Mouse (Mus musculus): Measurements from ENCODE around the gene Gipc3.

- TF ChIP-seq CTCF (IDR thresholded peaks at IDR 0.05; ENCODE audit: control insufficient read depth, insufficient read depth, insufficient read length) (peak; percentile 57), USF1 (IDR thresholded peaks at IDR 0.05; ENCODE audit: low read depth) (no peak), CEBPB (IDR thresholded peaks at IDR 0.05; ENCODE audit: low read depth) (no peak), MAX (IDR thresholded peaks at IDR 0.05) (no peak), MYOD1 (IDR thresholded peaks at IDR 0.05; ENCODE audit: control insufficient read depth, insufficient read length, low read depth) (no peak), FOSL1 (IDR thresholded peaks at IDR 0.05; ENCODE audit: insufficient read depth, low read length, poor library complexity, severe bottlenecking) (no peak), MYOG (IDR thresholded peaks at IDR 0.05; ENCODE audit: control insufficient read depth, extremely low read depth, insufficient read length) (no peak)
These were observed 7.4 kb upstream of the Gipc3 start, which contains the start of gene Hmg20b for GRCm38 (mm10) chr10:81350351-81351063.

Data from C2C12 (cell line).